Mouse (Mus musculus) myocyte (in vitro differentiated cells): ENCODE data around the gene Kcnk10.

Experiments
- CEBPB ChIP-seq: IDR thresholded peaks from 2 replicates; pipeline ENCODE4 v1.6.1; 2011; ENCODE audit warnings: mild to moderate bottlenecking, moderate library complexity; ENCODE audit not compliant: poor library complexity, insufficient read depth, severe bottlenecking
- MAX ChIP-seq: IDR thresholded peaks from one replicate; pipeline ENCODE4 v1.6.1; 2011; ENCODE audit warnings: low read depth, mild to moderate bottlenecking, control low read depth
- POLR2A ChIP-seq: IDR thresholded peaks from one replicate; pipeline ENCODE4 v1.6.1; 2011; ENCODE audit warnings: low read depth, mild to moderate bottlenecking, control low read depth, moderate library complexity; ENCODE audit not compliant: insufficient read length

GRCm38 (mm10) chr12:98452646-98453045 lies 125.5 kb downstream of the Kcnk10 start:
- no peak for TF ChIP-seq MAX
- no peak for TF ChIP-seq POLR2A
- TF ChIP-seq CEBPB = no peak
